Mouse (Mus musculus) ES-E14 (cell line): ENCODE data around the gene Cars2. TPM values are rescaled to one million over a fixed set of nuclear protein-coding genes. Genes with fewer than 3 reads are reported as not detected.

Experiments
- DNase-seq: peaks from one replicate; pipeline ENCODE4 v3.0.0-alpha.2; 2013; ENCODE audit warnings: low read depth, low spot score
- H3K27ac ChIP-seq: 2 replicates; pipeline ENCODE4 v1.5.1; 2012; ENCODE audit warnings: low read depth, mild to moderate bottlenecking, low read length, moderate library complexity, mixed read lengths; ENCODE audit not compliant: poor library complexity, insufficient read depth, severe bottlenecking
- H3K36me3 ChIP-seq: 2 replicates; pipeline ENCODE4 v1.6.1; 2012; ENCODE audit warnings: mild to moderate bottlenecking, low read length, moderate library complexity, mixed read lengths; ENCODE audit not compliant: control insufficient read depth, poor library complexity, insufficient read depth, severe bottlenecking
- H3K4me1 ChIP-seq, 2 experiments: fragments of 150-350 bp in 1 of 2; sonication (generic) in 1 of 2; 2 replicates each; pipeline ENCODE4 v1.6.1; 2012; ENCODE audit warnings: low read length in 2 of 2, mild to moderate bottlenecking in 1 of 2, mixed read lengths in 1 of 2; ENCODE audit not compliant: control insufficient read depth in 2 of 2, insufficient read depth in 2 of 2, poor library complexity in 1 of 2
- H3K4me3 ChIP-seq, 2 experiments: fragments of 150-350 bp in 1 of 2; sonication (generic) in 1 of 2; 2 replicates each; pipeline ENCODE4 v1.5.1; 2012; ENCODE audit warnings: low read length in 2 of 2, low read depth in 1 of 2, mild to moderate bottlenecking in 1 of 2, mixed read lengths in 1 of 2; ENCODE audit not compliant: insufficient read depth in 1 of 2, poor library complexity in 1 of 2, severe bottlenecking in 1 of 2
- H3K9ac ChIP-seq: 2 replicates; pipeline ENCODE4 v1.6.1; 2012; ENCODE audit warnings: low read depth, mild to moderate bottlenecking, low read length, mixed read lengths; ENCODE audit not compliant: poor library complexity, insufficient read depth, severe bottlenecking
- H3K9me3 ChIP-seq: fragments of 150-350 bp; sonication (generic); 2 replicates; pipeline ENCODE4 v1.6.1; 2012; ENCODE audit warnings: low read depth, mild to moderate bottlenecking, low read length; ENCODE audit not compliant: control insufficient read depth, insufficient read depth
- CHD2 ChIP-seq: IDR thresholded peaks from 2 replicates; pipeline ENCODE4 v1.6.1; 2014; ENCODE audit warnings: mild to moderate bottlenecking, low read depth, low read length, inconsistent platforms
- HCFC1 ChIP-seq: IDR thresholded peaks from 2 replicates; pipeline ENCODE4 v1.6.1; 2012; ENCODE audit warnings: low read length, inconsistent platforms, borderline replicate concordance; ENCODE audit not compliant: insufficient read depth
- MAFK ChIP-seq: IDR thresholded peaks from 2 replicates; pipeline ENCODE4 v1.6.1; 2014; ENCODE audit warnings: mild to moderate bottlenecking, low read depth, low read length, inconsistent platforms; ENCODE audit not compliant: insufficient read depth
- ZC3H11A ChIP-seq: IDR thresholded peaks from 2 replicates; pipeline ENCODE4 v1.6.1; 2012; ENCODE audit warnings: low read depth, mild to moderate bottlenecking, inconsistent platforms, low read length, borderline replicate concordance
- ZNF384 ChIP-seq: IDR thresholded peaks from 2 replicates; pipeline ENCODE4 v1.6.1; 2012; ENCODE audit warnings: low read depth, low read length, inconsistent platforms
- in situ Hi-C, 2 experiments: fragments of 600-800 bp; cut with MboI; formaldehyde crosslinking; loops; one replicate each; pipeline ENCODE4 v1.15.1; 2025; ENCODE audit warnings: low sequenced_read_pairs in 2 of 2, inconsistent platforms in 1 of 2; ENCODE audit not compliant: unreplicated experiment in 2 of 2
- total RNA-seq: library from RNA; depleted of rRNA; stranded (reverse); fragments of 300-350 nt; gene quantifications from 2 replicates; pipeline ENCODE4 v1.2.3, GENCODE M21; 2012

Cars2 gene
- total RNA-seq, 1 experiment = 34.6 TPM

DNA sequence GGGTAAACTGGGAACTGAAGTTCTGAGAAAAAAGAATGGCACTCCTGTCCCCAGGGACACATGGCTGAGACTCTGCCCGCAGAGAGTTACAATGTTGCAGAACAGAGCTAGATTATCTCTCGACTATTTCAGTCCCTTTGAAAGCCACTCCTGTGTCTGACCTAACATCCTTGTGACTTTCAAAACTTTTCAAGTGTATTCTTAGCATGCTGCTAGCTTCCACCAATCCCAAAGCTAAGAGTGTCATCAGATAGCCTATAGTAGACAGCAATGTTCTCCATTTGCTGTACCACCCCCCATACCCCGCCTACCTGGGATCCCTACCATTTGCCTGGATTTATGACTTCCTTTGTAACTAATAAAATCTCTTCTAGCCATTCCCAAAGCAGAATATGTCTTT lies 68.0 kb downstream of the Cars2 start:
- H3K27ac ChIP-seq = no peak overlapping the region
- no peaks in the 10 kb centered on the region for H3K36me3 ChIP-seq
- no peak for DNase-seq
- peaks cover 0 to 7% of the 10 kb centered on the region in 2 experiments; a peak in 1 of 4 replicates for H3K4me1 ChIP-seq
- no peak for TF ChIP-seq HCFC1
- TF ChIP-seq MAFK = no peak
- no peak for TF ChIP-seq CHD2
- no peak for TF ChIP-seq ZNF384
- TF ChIP-seq ZC3H11A = no peak
- no peaks in the 10 kb centered on the region for H3K9me3 ChIP-seq
- H3K4me3 ChIP-seq = no peak overlapping the region
- H3K9ac ChIP-seq = no peak overlapping the region
- in situ Hi-C loops = loop anchor here in 1 of 2 experiments (25.0 kb wide), 1 partner anchor 905 kb away; the partner anchor contains the start of gene Sox1

DNA sequence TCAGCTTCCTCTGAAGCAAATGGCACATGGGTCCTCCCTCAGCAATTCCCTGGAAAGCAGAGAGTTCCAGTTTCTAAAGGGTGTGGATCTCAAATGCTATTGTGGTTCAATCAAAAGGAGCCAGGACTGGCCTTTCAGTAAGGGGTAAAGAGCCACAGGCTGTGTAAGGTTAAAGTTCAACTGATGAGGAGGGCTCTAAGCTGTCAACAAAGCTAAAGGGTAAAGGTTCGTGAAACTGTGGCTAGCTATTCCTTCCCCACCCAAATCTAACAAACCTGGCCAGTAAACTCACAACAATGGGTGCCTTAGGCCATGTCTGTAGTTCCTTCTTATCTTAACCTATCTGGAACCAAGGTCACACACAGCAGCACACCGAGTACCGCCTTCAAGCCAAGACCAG lies 68.7 kb downstream of the Cars2 start:
- no peaks in the 10 kb centered on the region for H3K9me3 ChIP-seq
- H3K9ac ChIP-seq = no peak overlapping the region
- H3K4me3 ChIP-seq = no peak overlapping the region
- no peak overlapping the region for H3K27ac ChIP-seq
- DNase-seq = no peak
- in situ Hi-C loops = loop anchor here in 1 of 2 experiments (25.0 kb wide), 1 partner anchor 905 kb away; the partner anchor contains the start of gene Sox1
- H3K4me1 ChIP-seq = peaks cover 0 to 7% of the 10 kb centered on the region in 2 experiments; a peak in 1 of 4 replicates
- TF ChIP-seq ZNF384 = no peak
- no peaks in the 10 kb centered on the region for H3K36me3 ChIP-seq

DNA sequence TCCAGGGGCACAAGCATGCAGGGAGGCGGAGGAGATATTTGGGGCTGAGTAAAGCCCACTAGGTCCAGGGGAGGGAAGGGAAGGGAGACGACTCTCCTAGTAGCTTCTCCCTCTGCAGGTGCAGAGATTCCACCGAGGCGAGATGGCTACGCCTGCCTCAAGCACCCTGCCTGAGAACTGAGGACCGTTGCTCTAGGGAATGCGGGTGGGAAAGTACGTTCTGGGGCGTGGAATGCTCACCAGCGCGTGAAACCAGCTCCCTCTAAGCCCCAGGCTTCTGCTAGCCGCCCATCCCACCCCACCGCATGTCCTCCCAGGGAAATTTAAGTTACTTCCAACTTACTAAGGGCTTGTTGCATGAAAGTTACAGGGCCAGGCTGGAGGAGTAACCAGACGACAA lies 71.0 kb downstream of the Cars2 start:
- no peak for TF ChIP-seq CHD2
- Histone ChIP-seq H3K9me3 (no peaks in the 10 kb centered on the region), H3K4me3 (peak overlapping the region; percentile 75 to 76; a peak in 2 of 4 replicates), H3K9ac (no peak overlapping the region), H3K4me1 (peaks cover 2 to 10% of the 10 kb centered on the region in 2 experiments; a peak in 2 of 4 replicates), H3K36me3 (no peaks in the 10 kb centered on the region), H3K27ac (no peak overlapping the region)
- in situ Hi-C loops = loop anchor here in 1 of 2 experiments (25.0 kb wide), 1 partner anchor 908 kb away; the partner anchor contains the start of gene Sox1
- no peak for DNase-seq

DNA sequence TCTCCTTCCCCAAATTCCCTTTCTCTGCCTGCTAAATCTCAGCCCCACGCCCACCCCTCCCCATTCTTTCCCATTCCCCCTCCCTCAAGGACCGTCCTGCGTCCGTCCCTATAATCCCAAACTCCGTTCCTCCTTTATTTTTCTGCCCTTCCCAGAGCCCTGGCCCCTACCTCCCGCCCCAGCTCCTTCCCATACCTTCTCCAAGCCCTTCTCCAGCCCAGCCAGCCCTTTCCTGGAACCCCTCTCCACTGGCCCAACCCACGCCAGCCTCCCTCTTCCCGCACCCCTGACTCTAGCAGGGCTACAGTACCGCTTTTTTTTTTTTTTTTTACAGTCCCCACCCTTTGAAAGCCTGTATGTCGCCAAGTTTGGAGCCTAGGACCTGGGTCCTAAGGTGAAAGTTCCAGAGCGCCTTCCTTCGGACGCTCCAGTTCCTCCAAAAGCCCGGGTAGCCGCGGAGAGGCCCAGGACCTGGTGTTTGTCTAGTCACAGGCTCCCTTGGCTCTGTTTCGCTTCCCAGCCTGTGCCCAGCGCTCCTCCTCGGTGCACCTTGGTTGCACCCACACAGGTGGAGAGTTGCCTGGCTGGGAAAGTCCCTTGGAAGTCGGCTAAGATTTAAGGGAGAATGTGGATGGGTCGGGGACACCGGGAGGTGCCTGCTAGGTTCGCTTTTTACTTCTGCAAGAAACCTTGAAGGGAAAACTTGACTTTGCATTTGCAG lies 71.6 kb downstream of the Cars2 start:
- no peak for DNase-seq
- Histone ChIP-seq H3K4me1 (peaks cover 2 to 10% of the 10 kb centered on the region in 2 experiments; a peak in 2 of 4 replicates), H3K9ac (peak overlapping the region; percentile 47), H3K9me3 (no peaks in the 10 kb centered on the region), H3K27ac (no peak overlapping the region), H3K36me3 (no peaks in the 10 kb centered on the region), H3K4me3 (peak overlapping the region; percentile 75 to 76)
- in situ Hi-C loops = loop anchor here in 1 of 2 experiments (25.0 kb wide), 1 partner anchor 908 kb away; the partner anchor contains the start of gene Sox1
- no peak for TF ChIP-seq HCFC1
- no peak for TF ChIP-seq ZC3H11A
- TF ChIP-seq CHD2 = no peak
- TF ChIP-seq ZNF384 = no peak
- no peak for TF ChIP-seq MAFK
